7 mouse cellular contexts compared by ENCODE assay signal in genomic region chr11:29839781-29840180, GRCm38 (mm10). TPM values are rescaled to one million over a fixed set of nuclear protein-coding genes. Genes with fewer than 3 reads are reported as not detected.
DNase-seq lines count a peak whose midpoint lies in the region; ATAC-seq and TF ChIP-seq lines count a peak whose summit lies in the region.

No protein-coding gene starts in this region.

- DNase-seq in 3T3-L1 (ENCODE audit: low read depth, low spot score) (peak; percentile 98), CH12.LX (ENCODE audit: extremely low read depth) (peak; percentile 29)
- DNase-seq in layer of hippocampus, adult 9-10 months (ENCODE audit: low spot score), result no peak

- whole genome bisulfite sequencing in heart, embryonic 11.5 days (ENCODE audit: insufficient replicate concordance), result 22% methylated on average over 3 of the region's 3 CpGs
- WGBS in limb, embryonic 13.5 days, result 35% methylated on average over 3 of the region's 3 CpGs

- ATAC-seq in heart, embryonic 11.5 days (replicated peaks; ENCODE audit: insufficient number of reproducible peaks, low FRiP score, low TSS enrichment), result peak; percentile 94
- peak; percentile 95 for ATAC-seq in limb, embryonic 13.5 days (ENCODE audit: low FRiP score, low read depth)
- ATAC-seq in cerebellum, adult (ENCODE audit: insufficient number of reproducible peaks, low FRiP score, low TSS enrichment), result no peak
- no peak for ATAC-seq in monocyte, adult 5-6 weeks (replicated peaks; ENCODE audit: insufficient number of reproducible peaks, low FRiP score, low TSS enrichment, poor library complexity, severe bottlenecking)

- no peaks in the 10 kb centered on the region for H3K79me2 ChIP-seq in CH12.LX (replicated peaks; ENCODE audit: control insufficient read depth, extremely low read depth, insufficient read depth, poor library complexity, severe bottlenecking)

- dilution Hi-C loops in CH12.LX (cut with MboI; ENCODE audit: extremely low pct_ligation_motif_present, extremely low pct_unique_long_range_greater_than_20kb, low sequenced_read_pairs), result no loop called here

- 0 out of 2 replicates have a peak, but pooled peaks have one; percentile 20 for TF ChIP-seq EP300 in CH12.LX (IDR thresholded peaks at IDR 0.05; ENCODE audit: low read length)

- H3K27ac ChIP-seq in CH12.LX (ENCODE audit: insufficient read depth, low read depth), result no peak overlapping the region
- H3K27ac ChIP-seq in heart, embryonic 11.5 days (ENCODE audit: low read depth, low read length), result peak overlapping the region; percentile 65; the same call in 1 of the 2 replicates
- 0 out of 2 replicates have a peak overlapping the region, but pooled peaks have one; percentile 73 for H3K27ac ChIP-seq in limb, embryonic 13.5 days

- TF ChIP-seq POLR2A in CH12.LX (IDR thresholded peaks at IDR 0.05; ENCODE audit: low read depth, low read length), result no peak

- no peak for TF ChIP-seq CTCF in CH12.LX (conservative IDR thresholded peaks at IDR 0.05 in 1 of 2, IDR thresholded peaks at IDR 0.05 in 1 of 2; ENCODE audit: low read depth in 2 of 2, low read length in 2 of 2)

- in situ Hi-C loops in CH12.LX (cut with MboI; ENCODE audit: low pct_ligation_motif_present, low pct_unique_long_range_greater_than_20kb, low sequenced_read_pairs), result no loop called here

- H3K9me3 ChIP-seq in CH12.LX (replicated peaks; ENCODE audit: low read length), result no peaks in the 10 kb centered on the region
- H3K9me3 ChIP-seq in heart, embryonic 11.5 days (replicated peaks; ENCODE audit: control insufficient read depth, low read length), result no peaks in the 10 kb centered on the region
- no peaks in the 10 kb centered on the region for H3K9me3 ChIP-seq in limb, embryonic 13.5 days

- H3K4me2 ChIP-seq in CH12.LX (ENCODE audit: insufficient read depth, low read depth, poor library complexity, severe bottlenecking), result no peak overlapping the region
- no peak overlapping the region for H3K4me2 ChIP-seq in heart, embryonic 11.5 days
- no peak overlapping the region for H3K4me2 ChIP-seq in limb, embryonic 13.5 days (replicated peaks)

- H3K36me3 ChIP-seq in CH12.LX (replicated peaks in 1 of 2; ENCODE audit: control insufficient read depth in 1 of 2, insufficient read depth in 1 of 2, low read length in 1 of 2), result no peaks in the 10 kb centered on the region
- H3K36me3 ChIP-seq in heart, embryonic 11.5 days (ENCODE audit: control insufficient read depth, insufficient read depth, low read length), result no peaks in the 10 kb centered on the region
- H3K36me3 ChIP-seq in limb, embryonic 13.5 days, result no peaks in the 10 kb centered on the region

- no peak for TF ChIP-seq RAD21 in CH12.LX (IDR thresholded peaks at IDR 0.05; ENCODE audit: low read depth, low read length)

- H3K4me1 ChIP-seq in CH12.LX (ENCODE audit: control insufficient read depth in 1 of 2, insufficient read depth in 2 of 2), result peaks cover 3 to 7% of the 10 kb centered on the region in 2 experiments
- H3K4me1 ChIP-seq in heart, embryonic 11.5 days (ENCODE audit: control insufficient read depth, insufficient read depth, low read length), result no peaks in the 10 kb centered on the region; the same call in none of the 2 replicates
- peaks cover 8% of the 10 kb centered on the region; the same call in 1 of the 2 replicates for H3K4me1 ChIP-seq in limb, embryonic 13.5 days

- no peak overlapping the region for H3K9ac ChIP-seq in CH12.LX (ENCODE audit: insufficient read depth, low read depth)
- H3K9ac ChIP-seq in heart, embryonic 11.5 days (ENCODE audit: low read depth, low read length), result no peak overlapping the region
- no peak overlapping the region for H3K9ac ChIP-seq in limb, embryonic 13.5 days

- H3K27me3 ChIP-seq in CH12.LX (replicated peaks), result no peaks in the 10 kb centered on the region
- no peaks in the 10 kb centered on the region for H3K27me3 ChIP-seq in heart, embryonic 11.5 days (ENCODE audit: control insufficient read depth, insufficient read depth, low read length)
- H3K27me3 ChIP-seq in limb, embryonic 13.5 days, result no peaks in the 10 kb centered on the region

- no peak overlapping the region for H3K4me3 ChIP-seq in CH12.LX (replicated peaks in 1 of 3; ENCODE audit: low read depth in 2 of 3, low read length in 2 of 3, poor library complexity in 1 of 3)
- H3K4me3 ChIP-seq in heart, embryonic 11.5 days (ENCODE audit: low read depth, low read length), result no peak overlapping the region
- no peak overlapping the region for H3K4me3 ChIP-seq in limb, embryonic 13.5 days

TF ChIP-seq in CH12.LX, 34 proteins besides CTCF, POLR2A, EP300 and RAD21:
- TF ChIP-seq MEF2A (IDR thresholded peaks at IDR 0.05; ENCODE audit: borderline replicate concordance, low read depth, low read length) (peak; percentile 81), ZC3H11A (IDR thresholded peaks at IDR 0.05; ENCODE audit: low read depth, low read length) (no peak), JUN (IDR thresholded peaks at IDR 0.05; ENCODE audit: insufficient read depth, low read depth, low read length) (peak; percentile 61), ETS1 (conservative IDR thresholded peaks at IDR 0.05; ENCODE audit: low read depth, low read length) (no peak), JUND (conservative IDR thresholded peaks at IDR 0.05; ENCODE audit: low read depth, low read length) (peak; percentile 70)

RNA-seq across cellular contexts. Expression of gene 4931440F15Rik, which starts 14.3 kb away (rescaled TPM):
- total RNA-seq in CH12.LX (2012; rRNA removed) (0.04 TPM in 1 of 2 replicates, not detected in the other), CH12.LX (2014; rRNA removed) (not detected in 2 replicates)
- polyA plus RNA-seq in CH12.LX (2012; ENCODE audit: insufficient read length, low read depth), result 0.08 TPM in 1 of 2 replicates, not detected in the other
- polyA plus RNA-seq in heart, embryonic 11.5 days (2014; fragmentation: Nextera tagmentation; extraction: Ambion mirVana), result 0.15 and 0.21 TPM in 2 replicates
- polyA plus RNA-seq in limb, embryonic 13.5 days (2015; fragmentation: Nextera tagmentation; extraction: Ambion mirVana), result 0.09 and 0.23 TPM in 2 replicates
- total RNA-seq in monocyte, adult 5-6 weeks (2017), result 0.48 to 0.97 TPM (median 0.96 TPM) in 3 replicates

Comparison
In these comparisons a context has a peak if more than half of its experiments do, and no peak if none do; other contexts are left out.
1. ATAC-seq: peak in heart, embryonic 11.5 days (single experiment) and limb, embryonic 13.5 days (single experiment); none in cerebellum, adult (single experiment) and monocyte, adult 5-6 weeks (single experiment).